Mouse (Mus musculus): ENCODE measurements around the gene Olfr1026.

DNA sequence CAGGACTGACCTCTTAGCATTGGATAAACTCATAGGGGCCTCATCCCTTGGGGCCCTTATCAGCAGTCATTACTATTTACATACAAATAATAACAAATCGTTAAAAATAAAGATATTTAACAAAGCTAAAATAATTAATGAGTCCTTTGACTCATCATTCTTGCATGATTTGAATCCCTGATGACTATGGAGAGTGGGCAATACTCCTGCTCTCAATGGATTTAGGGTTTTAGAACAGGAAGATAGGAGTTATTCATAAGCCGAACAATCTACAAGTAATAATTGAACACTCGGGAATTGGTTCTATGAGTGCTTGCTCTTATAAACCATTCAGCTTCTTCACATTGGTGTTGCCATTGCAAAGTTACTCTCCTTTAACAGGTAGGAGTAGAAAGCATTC lies at the start of gene Olfr1026:
- TF ChIP-seq CTCF (IDR thresholded peaks at IDR 0.05; ENCODE audit: borderline replicate concordance, insufficient read depth, low read depth, low read length) (no peak), POLR2A (IDR thresholded peaks at IDR 0.05; ENCODE audit: borderline replicate concordance, insufficient read depth, low read length) (no peak)

All from cerebellum, adult 2 months (tissue).